Mouse (Mus musculus): ENCODE results near the gene Gys2.

Gene Gys2

DNA sequence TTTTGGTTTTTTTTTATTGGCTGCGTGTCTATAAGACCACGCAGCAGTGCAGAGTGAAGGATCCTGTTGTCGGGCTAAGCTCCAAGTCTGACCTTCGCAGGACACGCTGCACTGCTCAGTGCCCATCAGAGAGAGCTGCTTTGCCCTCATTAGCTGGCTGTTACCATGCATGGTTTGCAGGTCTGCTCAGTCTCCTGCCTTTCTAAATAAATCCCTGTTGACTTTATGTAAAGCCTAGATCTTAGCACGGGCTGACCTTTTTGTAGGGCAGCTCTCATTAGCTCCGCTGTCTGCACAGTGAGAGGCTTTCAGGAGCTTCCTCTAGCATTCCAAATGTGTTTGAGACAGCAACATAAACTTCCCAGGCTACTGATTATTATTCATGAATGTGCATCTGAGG, 14.9 kb downstream of the Gys2 start:
- DNase-seq (ENCODE audit: inconsistent ontology term): peak; percentile 19

DNA sequence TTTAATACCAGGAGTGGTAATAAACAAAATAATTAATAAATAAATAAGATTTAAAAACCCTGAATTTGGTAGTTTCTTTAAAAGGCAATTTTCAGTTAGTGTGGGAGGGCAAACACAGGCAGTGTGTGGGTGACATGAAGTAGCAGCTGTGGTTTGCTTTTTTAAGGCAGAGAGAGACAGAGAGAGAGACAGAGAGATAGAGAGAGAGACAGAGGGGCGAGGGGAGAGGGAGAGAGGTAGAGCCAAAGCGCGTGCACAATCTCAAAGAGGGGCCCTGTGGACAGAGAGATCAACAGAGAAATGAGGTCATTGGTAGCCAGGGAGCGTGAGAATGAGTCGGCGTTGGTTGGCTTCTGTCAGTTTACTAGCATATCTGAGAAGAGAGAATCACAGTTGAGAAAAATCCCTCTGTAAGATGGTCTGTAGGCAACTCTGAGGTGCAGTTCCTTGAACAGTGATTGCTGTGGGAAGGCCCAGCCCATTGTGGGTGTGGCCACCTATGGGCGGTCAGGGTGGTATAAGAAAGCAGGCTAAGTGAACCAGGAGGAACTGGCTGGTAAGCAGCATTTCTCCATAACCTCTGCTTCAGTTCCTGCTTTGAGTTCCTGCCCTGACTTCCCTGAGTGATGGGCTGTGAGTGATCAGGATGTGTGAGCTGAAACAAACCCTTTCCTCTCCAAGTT, 17.5 kb downstream of the Gys2 start:
- no peak for DNase-seq (ENCODE audit: inconsistent ontology term)

DNA sequence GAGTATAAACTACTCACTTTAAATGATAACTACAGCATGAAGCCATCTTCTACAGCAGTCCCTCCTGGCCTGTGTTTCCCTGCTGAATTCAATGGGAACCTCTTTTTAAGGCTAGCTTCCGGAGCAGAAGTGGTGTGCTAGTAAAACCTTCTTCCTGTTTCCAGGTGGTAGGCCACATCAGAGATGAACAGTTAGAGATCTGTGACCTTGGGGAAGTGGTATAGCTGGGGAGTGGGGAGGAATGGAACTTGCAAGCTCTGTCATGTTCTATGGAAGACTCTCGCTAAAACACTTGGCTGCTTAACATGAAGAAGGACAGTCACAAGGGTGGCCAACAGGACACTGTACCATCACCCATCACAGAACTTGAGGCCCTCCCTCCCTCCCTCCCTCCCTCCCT, 19.6 kb downstream of the Gys2 start:
- DNase-seq (ENCODE audit: inconsistent ontology term): no peak

DNA sequence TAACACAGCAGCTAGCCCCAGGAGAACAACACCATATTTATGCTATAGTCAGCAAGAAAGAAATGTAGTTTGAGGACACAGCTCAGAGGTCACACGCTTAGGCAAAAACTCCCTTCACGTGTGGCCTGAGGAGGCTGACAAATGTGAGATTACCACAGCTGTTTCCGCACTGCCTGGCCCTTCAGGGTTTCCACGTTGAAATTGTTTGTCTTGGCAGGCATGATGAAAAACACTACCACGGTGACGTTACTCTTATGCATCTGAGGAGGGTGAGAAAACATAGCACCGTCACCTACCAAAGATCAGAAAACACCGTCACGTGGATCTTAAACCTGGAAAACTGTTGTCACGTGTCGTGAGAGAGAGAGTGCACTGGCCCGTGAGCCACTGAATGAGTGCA, 21.5 kb downstream of the Gys2 start:
- peak; percentile 7 for DNase-seq (ENCODE audit: inconsistent ontology term)

- no peak for DNase-seq (ENCODE audit: inconsistent ontology term)
These were observed 43.8 kb downstream of the Gys2 start for GRCm38 (mm10) chr6:142429072-142429471.

DNA sequence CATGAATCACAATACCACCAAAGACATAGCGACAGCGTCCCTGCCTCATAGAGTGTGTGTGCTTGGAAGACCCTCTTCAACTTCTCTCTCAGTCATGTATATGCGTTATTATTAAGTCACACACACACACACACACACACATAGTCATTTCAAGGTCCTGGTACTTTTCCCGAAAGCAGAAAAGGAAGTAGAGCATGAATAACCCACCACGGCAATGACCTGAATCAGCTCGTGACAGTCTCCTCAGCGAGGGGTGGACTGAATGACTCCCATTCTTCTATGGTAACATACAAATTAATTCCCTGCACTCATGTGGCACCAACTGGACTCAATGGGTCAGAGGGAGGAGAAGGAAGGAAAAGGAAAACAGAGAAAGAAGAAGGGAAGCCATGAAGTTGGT, 47.9 kb downstream of the Gys2 start:
- DNase-seq (ENCODE audit: inconsistent ontology term): peak; percentile 40

GRCm38 (mm10) chr6:142414597-142414996, 58.3 kb downstream of the Gys2 start:
- no peak for DNase-seq (ENCODE audit: inconsistent ontology term)

DNA sequence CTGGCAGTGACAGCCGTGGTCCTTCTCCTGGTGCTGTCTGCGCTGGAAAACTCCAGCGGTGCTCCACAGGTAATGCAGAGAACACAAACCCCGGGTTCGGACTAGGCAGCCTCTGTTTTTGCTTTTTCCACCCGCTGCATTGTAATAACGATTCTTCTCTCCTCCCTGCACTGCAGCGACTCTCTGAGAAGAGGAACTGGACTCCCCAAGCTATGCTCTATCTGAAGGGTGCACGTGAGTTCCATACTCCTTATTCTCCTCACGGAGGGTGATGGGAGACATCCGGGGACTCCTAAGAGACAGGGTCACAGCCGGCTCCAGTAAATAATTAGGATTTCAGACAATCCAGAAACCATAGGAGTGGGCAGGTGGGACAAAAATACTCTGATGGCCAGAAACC, 59.1 kb downstream of the Gys2 start:
- DNase-seq (ENCODE audit: inconsistent ontology term): no peak

- peak; percentile 41 for DNase-seq (ENCODE audit: inconsistent ontology term)
These were observed 59.9 kb downstream of the Gys2 start, which contains the start of gene Spx for GRCm38 (mm10) chr6:142412906-142413491. Gene Spx, plus strand, starts transcription at chr6:142413441.

DNA sequence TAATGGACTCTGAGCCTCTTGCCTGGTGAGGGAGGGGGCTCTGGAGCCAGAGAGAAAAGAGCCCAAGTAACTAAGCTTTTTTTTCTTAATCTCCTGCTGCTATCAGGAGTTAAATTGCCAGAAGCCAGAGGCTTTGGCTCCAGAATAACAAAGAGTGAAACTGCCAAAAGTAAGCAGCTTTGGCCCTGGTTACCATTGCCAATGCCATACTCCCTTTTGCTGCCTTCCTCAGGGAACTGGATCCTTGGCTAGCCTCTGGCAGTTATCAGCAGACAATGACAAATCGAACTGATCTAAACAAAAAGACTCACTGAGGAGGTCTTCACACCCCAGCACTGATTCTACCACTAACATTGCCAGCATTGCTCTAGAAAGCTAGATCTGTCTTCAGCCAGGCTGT, 61.8 kb downstream of the Gys2 start:
- peak; percentile 14 for DNase-seq (ENCODE audit: inconsistent ontology term)

- no peak for DNase-seq (ENCODE audit: inconsistent ontology term)
These were observed 77.2 kb downstream of the Gys2 start for GRCm38 (mm10) chr6:142395756-142396155.

GRCm38 (mm10) chr6:142394669-142395068, 78.2 kb downstream of the Gys2 start:
- DNase-seq (ENCODE audit: inconsistent ontology term): no peak

GRCm38 (mm10) chr6:142392312-142392711, 80.6 kb downstream of the Gys2 start:
- no peak for DNase-seq (ENCODE audit: inconsistent ontology term)

GRCm38 (mm10) chr6:142389101-142389500, 83.8 kb downstream of the Gys2 start:
- DNase-seq (ENCODE audit: inconsistent ontology term): peak; percentile 23

DNA sequence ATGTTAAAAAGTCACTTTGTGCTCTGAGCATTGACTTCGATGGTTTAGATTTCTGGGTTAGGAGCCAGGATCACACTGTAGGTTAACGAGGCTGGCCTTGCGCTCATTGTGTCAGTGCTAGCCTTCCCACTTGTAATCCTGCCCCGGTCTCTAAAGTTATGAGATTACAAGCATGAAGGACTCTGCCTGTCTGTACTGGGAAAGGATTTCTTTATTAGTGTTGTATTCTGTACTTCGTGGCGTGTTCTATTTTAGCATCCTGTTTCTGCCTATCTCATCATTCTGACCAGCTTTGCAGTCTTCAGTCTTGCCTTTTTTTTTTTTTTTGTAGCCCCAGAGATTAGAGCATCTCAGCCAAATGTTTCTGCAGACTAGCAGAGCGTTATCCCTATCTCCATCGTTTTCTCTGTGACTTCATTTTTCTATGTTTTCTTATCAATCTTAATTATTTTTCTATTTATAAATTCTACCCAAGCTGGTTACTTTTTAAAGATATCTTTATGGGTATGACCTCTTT, 85.1 kb downstream of the Gys2 start:
- DNase-seq (ENCODE audit: inconsistent ontology term): no peak

DNA sequence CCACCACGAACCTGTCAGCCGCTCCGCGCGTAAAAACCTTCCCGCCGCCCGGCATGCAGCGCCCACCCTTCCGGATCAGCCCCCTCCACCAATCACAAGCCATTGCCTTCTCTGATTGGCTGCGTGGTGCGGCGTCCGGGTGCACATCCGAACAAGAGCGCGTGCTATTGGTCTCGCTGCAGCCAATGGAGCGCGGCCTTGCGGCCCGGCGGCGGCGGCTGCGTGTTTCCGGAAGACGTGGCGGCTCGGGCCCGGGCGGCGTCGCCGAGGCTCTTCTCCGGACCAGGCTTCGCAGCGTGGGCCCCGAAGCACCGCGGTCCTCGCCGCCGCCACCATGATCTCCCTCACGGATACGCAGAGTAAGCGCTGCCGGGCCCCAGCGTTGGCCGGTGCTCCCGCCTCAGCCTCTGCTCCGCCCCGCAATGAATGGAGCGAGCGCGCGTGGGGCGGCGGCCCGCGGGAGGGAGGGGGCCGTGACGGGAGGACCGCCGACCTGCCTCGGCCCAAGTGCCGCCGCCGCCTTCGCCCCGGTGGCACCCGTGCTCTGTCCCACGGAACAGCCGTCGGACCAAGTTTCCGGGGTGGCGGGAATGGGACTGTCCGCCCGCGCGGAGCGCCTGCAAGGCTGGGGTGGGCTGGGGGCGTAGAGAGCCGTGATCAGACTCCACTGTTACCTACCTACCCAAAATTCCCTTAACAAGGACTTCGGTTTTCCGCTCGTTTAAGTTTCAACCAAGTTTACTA, 85.7 kb downstream of the Gys2 start, which contains the start of the genes Recql and Golt1b:
Recql (minus strand) TSS at position 77 of the 744 bp plus-strand sequence.
Golt1b (plus strand) TSS at position 211 of the 744 bp plus-strand sequence.
- peak; percentile 98 for DNase-seq (ENCODE audit: inconsistent ontology term)

GRCm38 (mm10) chr6:142386285-142387010, 86.5 kb downstream of the Gys2 start:
- no peak for DNase-seq (ENCODE audit: inconsistent ontology term)

DNA sequence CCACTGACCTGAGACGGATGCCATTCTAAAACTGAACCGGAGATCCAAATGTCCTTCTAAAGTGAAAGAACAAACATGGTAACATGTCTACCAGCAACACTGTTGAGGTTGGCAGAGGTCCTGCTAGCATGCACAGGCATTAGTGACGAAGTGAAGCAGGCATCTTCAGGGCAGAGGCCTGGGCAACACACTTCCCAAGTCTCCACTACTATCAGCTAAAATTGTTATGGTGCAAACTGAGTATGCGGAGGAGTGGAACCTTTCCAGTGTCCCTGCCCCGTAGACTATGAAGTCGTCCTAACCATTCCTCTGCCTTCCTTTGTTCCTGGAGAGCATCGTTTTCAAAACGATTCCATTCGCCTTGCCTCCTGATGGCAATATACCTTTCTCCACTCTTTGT, 88.4 kb downstream of the Gys2 start:
- no peak for DNase-seq (ENCODE audit: inconsistent ontology term)

DNA sequence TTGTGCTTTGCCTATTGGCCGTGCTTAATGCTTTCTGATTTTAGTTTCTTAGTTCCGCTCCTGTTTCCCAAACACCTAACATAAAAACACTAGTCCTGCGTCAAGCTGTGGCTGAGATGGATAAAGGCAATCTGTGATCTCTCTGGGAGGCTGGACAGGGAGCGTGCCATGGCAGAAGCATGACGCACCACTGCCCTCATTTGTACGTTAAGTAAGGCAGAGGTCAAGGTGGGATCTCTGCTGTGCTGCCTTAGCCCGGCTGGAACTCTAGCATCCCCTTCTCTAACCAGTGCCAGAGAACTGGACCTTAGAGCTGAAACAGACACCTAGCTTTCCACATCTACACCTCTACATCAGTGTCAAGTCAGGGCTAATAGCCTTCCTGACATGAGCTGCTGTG, 91.3 kb downstream of the Gys2 start:
- DNase-seq (ENCODE audit: inconsistent ontology term): no peak

GRCm38 (mm10) chr6:142379961-142380360, 92.9 kb downstream of the Gys2 start:
- DNase-seq (ENCODE audit: inconsistent ontology term): no peak

DNA sequence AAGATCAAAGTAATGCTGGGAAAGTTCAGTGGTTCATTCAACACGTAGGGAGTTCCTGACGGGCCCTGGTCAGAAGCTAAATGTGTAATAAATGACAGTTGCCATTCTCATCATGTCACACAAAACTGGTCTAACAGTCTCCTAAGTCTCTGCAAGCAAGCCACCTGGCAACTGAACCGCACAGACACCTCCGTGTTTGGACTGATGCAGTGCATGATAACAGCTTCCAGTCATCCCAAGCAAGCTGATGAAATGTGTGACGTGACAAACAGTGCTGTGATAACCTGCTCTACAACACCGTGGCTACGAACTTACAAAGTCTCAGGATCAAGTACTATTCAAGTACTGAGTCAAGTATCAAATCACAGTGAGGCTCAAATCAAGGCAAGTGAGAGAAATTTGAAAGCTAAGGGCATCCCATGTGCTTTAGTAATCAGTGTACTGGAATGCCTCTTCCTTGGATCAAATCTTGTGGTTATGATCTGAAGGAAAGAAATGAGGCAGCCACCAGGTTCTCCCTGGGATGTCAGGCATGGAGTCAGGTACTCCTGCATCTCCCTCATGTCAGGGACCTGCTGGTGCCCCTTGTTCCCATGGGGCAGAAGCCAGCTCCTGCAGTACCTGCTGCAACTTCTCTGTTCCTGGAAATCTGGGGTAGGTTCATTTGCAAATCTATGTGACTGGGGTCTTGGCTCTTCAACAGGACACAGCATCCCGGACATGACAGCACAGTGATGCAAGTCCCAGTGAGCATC, 94.2 kb downstream of the Gys2 start:
- no peak for DNase-seq (ENCODE audit: inconsistent ontology term)
